Mouse (Mus musculus) hindbrain, postnatal 0 days (tissue): Measurements from ENCODE around the gene Farp1. TPM values are rescaled to one million over a fixed set of nuclear protein-coding genes. Genes with fewer than 3 reads are reported as not detected.
A peak's percentile ranks its signal among the peaks of the same experiment; 100 is the strongest.

Source experiments
- ATAC-seq: fragments of 200-750 bp; cut with Nextera tagmentation; 2 replicates; pipeline ENCODE4 v1.8.0; 2017; ENCODE audit warnings: mild to moderate bottlenecking, moderate TSS enrichment, moderate library complexity
- DNase-seq: peaks from one replicate; pipeline ENCODE4 v3.0.0-alpha.2; 2015; ENCODE audit warnings: low spot score
- H3K27ac ChIP-seq: fragments of 300-500 bp; sonication (generic); 2 replicates; pipeline ENCODE4 v1.5.1; 2014; ENCODE audit warnings: mild to moderate bottlenecking
- H3K27me3 ChIP-seq: fragments of 300-500 bp; sonication (generic); 2 replicates; pipeline ENCODE4 v1.6.1; 2014; ENCODE audit warnings: low read length, mixed read lengths; ENCODE audit not compliant: insufficient read depth
- H3K36me3 ChIP-seq: fragments of 300-500 bp; sonication (generic); 2 replicates; pipeline ENCODE4 v1.6.1; 2014; ENCODE audit warnings: low read length, mixed read lengths; ENCODE audit not compliant: insufficient read depth
- H3K4me1 ChIP-seq: fragments of 300-500 bp; sonication (generic); 2 replicates; pipeline ENCODE4 v1.6.1; 2014; ENCODE audit warnings: antibody characterized with exemption, low read length, mixed read lengths; ENCODE audit not compliant: insufficient read depth
- H3K4me2 ChIP-seq: fragments of 300-500 bp; sonication (generic); 2 replicates; pipeline ENCODE4 v1.6.1; 2014; ENCODE audit warnings: low read depth, mild to moderate bottlenecking, low read length, moderate library complexity, mixed read lengths
- H3K4me3 ChIP-seq: fragments of 300-500 bp; sonication (generic); 2 replicates; pipeline ENCODE4 v1.5.1; 2014; ENCODE audit warnings: low read length
- H3K9ac ChIP-seq: fragments of 300-500 bp; sonication (generic); replicated peaks from 2 replicates; pipeline ENCODE4 v1.6.1; 2014; ENCODE audit warnings: mild to moderate bottlenecking, low read length, moderate library complexity, mixed read lengths
- H3K9me3 ChIP-seq: fragments of 300-500 bp; sonication (generic); 2 replicates; pipeline ENCODE4 v1.6.1; 2016; ENCODE audit warnings: low read length, mixed read lengths
- CTCF ChIP-seq: IDR thresholded peaks from 2 replicates; pipeline ENCODE4 v1.5.1; 2016; ENCODE audit warnings: antibody characterized with exemption, control low read depth, low read depth
- WGBS: fragments of 180-500 bp; shearing (Covaris S2); extraction: QIAGEN DNeasy Blood & Tissue Kit; methylation state at CpG from one replicate; pipeline ENCODE4 v1.1.7; 2014; 5-methylcytosine and 5-hydroxymethylcytosine counted together
- polyA plus RNA-seq: library from polyadenylated mRNA; unstranded; fragments of >200 nt; fragmentation: Nextera tagmentation; extraction: Ambion mirVana; gene quantifications from 2 replicates; pipeline ENCODE4 v1.2.1, GENCODE M21; 2015
- total RNA-seq: library from RNA; depleted of rRNA; stranded (reverse); fragments of >200 nt; gene quantifications from 2 replicates; pipeline ENCODE4 v1.2.3, GENCODE M21; 2014

Farp1 gene
- total and polyA plus RNA-seq, 2 experiments from 2014 or later = 31.7 to 99.0 TPM

DNA sequence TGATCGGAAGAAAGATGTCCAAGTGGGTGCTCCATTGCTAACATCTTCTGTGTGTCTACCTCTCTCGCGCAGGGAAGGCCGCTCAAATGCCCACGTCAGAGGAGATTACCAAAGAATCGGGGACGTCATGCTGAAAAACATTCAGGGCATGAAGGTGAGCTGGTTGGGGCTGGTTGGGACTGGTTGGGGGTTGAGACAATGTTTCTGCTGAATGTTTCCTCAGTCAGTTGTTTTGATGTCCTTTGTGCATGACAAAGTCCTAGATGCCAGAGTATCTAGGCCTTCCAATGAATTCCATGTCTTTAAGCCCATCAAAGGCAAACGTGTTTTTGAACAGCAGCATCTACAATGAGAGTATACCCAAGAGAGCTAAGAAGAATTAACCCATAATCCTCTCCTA lies 232.8 kb downstream of the Farp1 start:
- Histone ChIP-seq H3K27me3 (no peaks in the 10 kb centered on the region), H3K9me3 (no peaks in the 10 kb centered on the region), H3K4me3 (no peak overlapping the region), H3K4me1 (no peaks in the 10 kb centered on the region), H3K4me2 (no peak overlapping the region), H3K27ac (no peak overlapping the region), H3K36me3 (peaks cover 19% of the 10 kb centered on the region), H3K9ac (no peak overlapping the region)
- WGBS = 82% methylated on average over 8 of the region's 8 CpGs
- TF ChIP-seq CTCF = no peak
- ATAC-seq = no peak
- DNase-seq = no peak

DNA sequence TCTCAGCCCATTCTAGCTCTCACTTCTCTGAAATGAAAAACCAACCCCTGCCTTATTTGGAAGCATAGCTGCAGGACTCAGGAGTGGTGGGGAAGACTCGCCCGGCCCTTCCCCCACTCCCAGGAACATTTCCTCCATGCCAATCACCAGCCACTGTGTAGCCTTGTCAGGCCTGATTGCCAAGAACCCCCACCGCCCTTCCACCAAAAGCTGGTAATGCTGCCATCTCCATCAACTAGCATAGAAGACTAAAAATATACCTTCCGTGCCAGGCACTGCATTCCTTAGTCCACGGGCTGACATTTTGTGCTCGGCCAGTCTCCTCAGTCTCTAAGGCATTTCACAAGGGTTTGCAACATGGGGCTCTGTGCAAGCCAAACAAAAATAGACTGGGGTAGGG lies 235.5 kb downstream of the Farp1 start:
- H3K36me3 ChIP-seq = peaks cover 22% of the 10 kb centered on the region
- no peaks in the 10 kb centered on the region for H3K9me3 ChIP-seq
- no peak overlapping the region for H3K4me2 ChIP-seq
- no peak overlapping the region for H3K9ac ChIP-seq
- DNase-seq (no peak), ATAC-seq (no peak)
- H3K27ac ChIP-seq = 0 out of 2 replicates have a peak overlapping the region, but pooled peaks have one; percentile 20
- TF ChIP-seq CTCF = no peak
- WGBS = 64% methylated on average over 6 of the region's 6 CpGs
- no peaks in the 10 kb centered on the region for H3K4me1 ChIP-seq
- no peak overlapping the region for H3K4me3 ChIP-seq
- H3K27me3 ChIP-seq = no peaks in the 10 kb centered on the region

DNA sequence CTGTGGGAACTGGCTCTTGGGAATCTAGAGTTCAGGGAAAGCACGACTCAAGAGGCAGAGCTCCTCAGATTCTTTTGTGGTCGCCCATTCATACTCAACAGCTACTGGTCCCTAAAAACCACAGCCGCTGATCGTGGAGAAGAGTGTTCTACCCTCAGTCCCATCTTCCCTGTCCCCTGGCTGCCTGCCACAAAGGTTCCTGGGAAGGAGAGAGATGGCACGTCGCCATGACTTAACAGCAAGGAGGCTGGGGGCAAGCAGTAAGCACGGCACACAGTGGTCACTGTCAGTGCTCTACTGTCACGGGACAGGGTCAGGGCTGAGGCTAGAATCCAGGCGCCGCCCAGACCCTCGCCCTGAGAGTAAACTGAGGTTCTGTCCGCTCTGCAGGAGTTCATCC lies 240.0 kb downstream of the Farp1 start:
- 60% methylated on average over 12 of the region's 12 CpGs for WGBS
- peak; percentile 32 for DNase-seq
- Histone ChIP-seq H3K9me3 (no peaks in the 10 kb centered on the region), H3K27ac (no peak overlapping the region), H3K27me3 (no peaks in the 10 kb centered on the region), H3K4me2 (no peak overlapping the region), H3K36me3 (peaks cover 37% of the 10 kb centered on the region), H3K4me3 (no peak overlapping the region), H3K9ac (no peak overlapping the region), H3K4me1 (no peaks in the 10 kb centered on the region)
- no peak for ATAC-seq
- no peak for TF ChIP-seq CTCF

DNA sequence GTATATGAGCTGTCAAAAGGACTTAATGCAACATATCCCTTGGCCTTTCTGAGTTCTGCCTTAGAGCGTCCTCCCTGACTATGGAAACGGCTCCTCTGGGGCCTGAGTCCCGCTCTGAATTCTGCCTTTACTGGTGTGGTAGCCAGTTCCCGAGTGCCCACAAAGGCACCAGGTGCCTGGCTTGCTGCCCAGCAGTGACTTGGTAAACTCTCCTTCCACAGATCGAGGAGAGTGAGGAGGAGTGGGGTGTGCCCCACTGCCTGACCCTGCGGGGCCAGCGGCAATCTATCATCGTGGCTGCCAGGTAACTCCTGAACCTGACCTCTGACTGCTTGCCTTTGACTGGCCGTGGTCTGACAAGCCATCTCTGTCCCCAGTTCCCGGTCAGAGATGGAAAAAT lies 241.0 kb downstream of the Farp1 start:
- H3K4me2 ChIP-seq = no peak overlapping the region
- H3K4me1 ChIP-seq = no peaks in the 10 kb centered on the region
- peaks cover 46% of the 10 kb centered on the region for H3K36me3 ChIP-seq
- no peaks in the 10 kb centered on the region for H3K27me3 ChIP-seq
- H3K27ac ChIP-seq = no peak overlapping the region
- 60% methylated on average over 10 of the region's 10 CpGs for WGBS
- no peak for TF ChIP-seq CTCF
- no peaks in the 10 kb centered on the region for H3K9me3 ChIP-seq
- DNase-seq (no peak), ATAC-seq (no peak)
- H3K4me3 ChIP-seq = no peak overlapping the region
- no peak overlapping the region for H3K9ac ChIP-seq

DNA sequence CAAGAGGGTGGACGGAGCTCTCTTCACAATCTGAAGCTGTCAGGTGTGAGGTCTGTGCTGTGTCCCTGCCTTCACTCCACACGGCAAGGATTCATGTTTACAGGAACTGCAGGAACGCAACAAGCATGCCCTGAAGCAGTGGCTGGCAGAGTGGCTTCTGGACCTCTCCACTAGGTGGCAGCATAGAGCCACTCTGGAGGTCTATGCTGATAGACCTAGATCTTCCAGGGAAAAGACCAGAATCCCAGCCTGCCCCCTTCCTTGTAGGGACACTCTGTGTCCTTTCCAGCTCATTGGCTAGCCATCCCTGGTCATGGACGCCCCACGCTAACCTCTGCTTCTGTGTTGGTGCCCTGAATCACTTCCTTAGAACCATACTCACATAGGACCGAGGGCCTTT lies 244.1 kb downstream of the Farp1 start:
- H3K9me3 ChIP-seq = no peaks in the 10 kb centered on the region
- H3K4me2 ChIP-seq = no peak overlapping the region
- H3K36me3 ChIP-seq = peaks cover 51% of the 10 kb centered on the region
- peak; percentile 99 for TF ChIP-seq CTCF
- H3K9ac ChIP-seq = no peak overlapping the region
- no peak overlapping the region for H3K4me3 ChIP-seq
- no peak overlapping the region for H3K27ac ChIP-seq
- no peaks in the 10 kb centered on the region for H3K4me1 ChIP-seq
- DNase-seq (peak; percentile 93), ATAC-seq (peak; percentile 82)
- H3K27me3 ChIP-seq = no peaks in the 10 kb centered on the region
- WGBS = 32% methylated on average over 6 of the region's 6 CpGs

DNA sequence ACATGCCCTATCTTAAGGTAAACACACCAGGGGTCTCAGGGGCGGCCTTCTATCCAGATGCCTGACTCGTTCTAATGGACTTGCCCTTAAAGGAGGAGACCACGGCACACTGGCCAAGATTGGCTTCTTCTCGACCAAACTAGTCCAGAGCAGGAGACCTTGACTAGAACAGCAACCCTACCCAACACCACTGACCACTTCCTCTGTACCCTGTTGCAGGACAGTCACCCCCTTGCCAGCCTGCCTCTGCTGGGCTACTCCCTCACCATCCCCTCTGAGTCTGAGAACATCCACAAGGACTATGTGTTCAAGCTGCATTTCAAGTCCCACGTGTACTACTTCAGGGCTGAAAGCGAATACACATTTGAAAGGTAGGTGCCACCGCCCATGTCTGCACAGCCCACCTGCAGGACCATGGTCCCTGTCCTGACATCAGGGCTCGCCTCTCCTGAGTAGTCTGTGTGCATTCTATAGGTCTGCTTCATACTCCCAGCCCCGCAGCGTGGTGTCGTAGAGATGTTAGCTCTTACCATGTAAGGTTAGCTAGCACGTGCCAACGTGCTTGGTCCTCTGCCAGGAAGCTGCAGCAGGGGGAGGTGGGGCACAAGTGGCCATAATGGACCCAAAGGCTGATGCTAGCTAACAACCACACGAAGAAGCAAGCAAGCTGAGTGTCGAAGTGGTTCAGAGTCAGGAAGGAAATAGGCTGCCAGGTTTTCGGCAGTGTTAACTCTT lies 245.8 kb downstream of the Farp1 start:
- DNase-seq (no peak), ATAC-seq (no peak)
- Histone ChIP-seq H3K4me2 (no peak overlapping the region), H3K36me3 (peaks cover 55% of the 10 kb centered on the region), H3K9me3 (no peaks in the 10 kb centered on the region), H3K27ac (no peak overlapping the region), H3K9ac (no peak overlapping the region), H3K4me1 (no peaks in the 10 kb centered on the region), H3K4me3 (no peak overlapping the region), H3K27me3 (no peaks in the 10 kb centered on the region)
- TF ChIP-seq CTCF = no peak
- WGBS = 77% methylated on average over 16 of the region's 16 CpGs

DNA sequence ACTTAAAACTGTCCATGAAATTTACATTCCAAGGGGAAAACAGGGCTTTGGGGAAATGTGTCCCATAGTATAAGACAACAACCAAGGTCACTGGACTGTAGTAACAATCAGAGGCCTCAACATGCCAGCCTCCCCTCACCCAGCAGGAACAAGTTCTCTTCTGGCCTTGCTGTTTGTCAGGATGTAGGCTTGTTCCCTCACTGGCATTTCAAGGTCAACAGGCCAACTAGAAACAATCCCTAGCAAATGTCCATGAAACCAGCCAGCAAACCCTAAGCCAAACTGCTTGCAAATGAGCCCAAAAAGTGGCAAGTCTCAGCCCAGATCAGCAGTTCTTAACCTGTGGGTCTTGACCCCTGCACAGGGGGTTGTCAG lies 246.3 kb downstream of the Farp1 start:
- Histone ChIP-seq H3K27ac (no peak overlapping the region), H3K9me3 (no peaks in the 10 kb centered on the region), H3K27me3 (no peaks in the 10 kb centered on the region), H3K36me3 (peaks cover 53% of the 10 kb centered on the region), H3K4me1 (no peaks in the 10 kb centered on the region), H3K4me3 (no peak overlapping the region), H3K9ac (no peak overlapping the region), H3K4me2 (no peak overlapping the region)
- DNase-seq (no peak), ATAC-seq (no peak)
- no peak for TF ChIP-seq CTCF
